Mouse (Mus musculus) left cerebral cortex, adult 11 months (tissue): Measurements from ENCODE around the gene Otud1.

Experiments used
- DNase-seq: peaks from one replicate; pipeline ENCODE4 v3.0.0; 2022; ENCODE audit warnings: low spot score

Otud1 gene

DNA sequence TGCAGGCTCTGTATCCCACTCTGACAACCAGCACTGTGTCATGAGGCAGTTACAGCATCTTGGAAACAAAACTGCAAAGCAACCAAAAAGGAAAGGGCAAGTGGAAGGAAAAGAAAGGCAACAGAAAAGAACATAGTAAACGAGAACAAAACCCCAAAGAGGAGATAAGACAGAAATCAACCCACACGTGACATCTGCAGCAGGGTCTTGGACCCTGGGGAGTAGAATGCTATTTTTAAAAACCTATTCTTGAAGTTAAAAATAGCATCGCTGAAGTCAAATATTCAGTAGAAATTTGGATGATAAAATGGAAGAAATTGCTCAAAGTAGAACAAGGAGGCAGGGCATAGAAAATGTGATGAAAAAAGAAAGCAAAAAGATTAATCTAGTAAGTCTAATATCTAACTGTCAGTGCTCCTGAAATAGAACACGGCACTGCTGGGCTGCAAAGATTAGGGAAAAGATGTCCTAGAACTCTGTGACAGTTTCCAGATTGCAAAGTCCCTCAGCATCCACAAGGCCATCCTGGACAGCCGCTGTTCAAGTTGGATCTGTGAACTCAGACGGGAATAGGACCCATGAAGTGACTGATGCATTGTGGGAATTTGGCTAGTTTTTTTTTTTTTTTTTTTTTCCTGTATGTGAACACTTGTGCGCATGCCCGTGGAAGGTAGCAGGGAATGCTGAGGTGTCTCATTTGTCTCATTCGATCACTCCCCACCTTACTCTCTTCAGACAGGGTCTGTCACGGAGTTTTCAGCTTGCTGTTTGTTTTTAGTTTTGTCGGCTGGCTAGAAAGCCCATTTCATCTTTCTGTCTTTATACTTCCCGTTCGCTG, 13.5 kb downstream of the Otud1 start:
- no peak for DNase-seq

DNA sequence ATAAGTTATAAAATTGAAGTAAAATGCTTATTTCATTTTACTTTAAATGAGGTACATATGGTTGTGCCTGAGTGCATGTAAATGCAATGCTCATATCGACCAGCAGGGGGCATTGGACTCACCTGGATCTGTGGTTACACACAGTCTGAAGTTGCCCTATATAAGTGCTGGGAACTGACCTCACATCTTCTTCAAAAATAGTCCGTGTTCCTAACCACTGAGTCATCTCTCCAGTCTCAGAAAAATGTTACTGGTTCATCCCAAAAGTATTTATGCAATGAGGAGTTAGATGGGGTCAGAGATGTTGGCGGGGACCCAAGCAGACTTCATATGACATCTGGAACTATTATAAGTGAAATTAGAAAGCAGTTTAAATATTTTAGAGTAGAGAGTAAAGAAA, 25.4 kb downstream of the Otud1 start:
- no peak for DNase-seq

DNA sequence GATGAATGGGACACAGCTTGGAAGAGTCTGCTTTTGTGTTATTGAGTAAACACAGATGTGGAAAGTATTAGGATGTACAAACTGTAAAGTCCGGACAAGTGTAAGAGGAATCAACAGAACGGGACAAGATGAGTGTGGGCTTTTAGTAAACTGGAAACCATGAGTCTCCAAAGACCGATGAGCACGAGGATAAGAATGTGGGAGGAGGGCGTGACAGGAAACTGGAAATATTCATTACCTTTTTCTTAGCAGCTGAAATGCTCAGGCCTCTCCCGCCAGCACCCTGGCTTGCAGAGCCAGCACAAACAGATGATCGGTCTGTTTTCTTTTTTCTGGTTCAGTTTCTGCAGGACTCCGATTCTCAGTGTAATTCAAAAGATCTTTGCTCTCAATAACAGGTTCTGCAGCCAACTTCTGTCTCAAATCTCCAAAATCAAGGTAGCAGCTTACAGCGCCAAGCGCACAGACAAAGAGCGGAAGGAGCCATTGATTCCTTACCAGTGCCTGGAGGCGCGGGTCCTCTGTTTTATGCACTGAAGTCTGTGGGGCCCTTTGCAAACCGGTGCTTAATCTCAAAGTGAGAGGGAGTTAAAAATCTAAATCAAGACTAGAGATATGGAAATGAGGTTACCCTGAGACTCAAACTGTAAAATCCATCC, 28.1 kb downstream of the Otud1 start:
- DNase-seq: no peak

DNA sequence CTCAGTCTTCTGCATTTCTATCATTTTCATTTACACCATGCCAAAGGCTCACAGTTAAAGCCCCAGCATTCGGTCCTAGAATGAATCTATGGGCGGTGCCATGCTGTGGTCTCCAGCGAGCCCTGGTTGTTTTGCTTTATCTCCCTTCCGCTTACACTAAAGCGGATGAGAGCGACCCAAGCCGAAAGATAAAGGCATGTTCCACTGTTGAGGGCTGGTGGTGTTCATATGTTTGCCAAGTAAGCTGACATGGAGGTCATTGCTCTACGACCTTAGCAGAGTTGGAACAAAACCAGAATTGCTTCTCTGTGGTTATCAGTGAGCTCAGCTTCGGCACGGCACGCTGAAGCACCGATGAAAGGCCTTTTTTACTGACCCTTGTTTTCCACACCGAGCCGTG, 32.5 kb downstream of the Otud1 start:
- no peak for DNase-seq

DNA sequence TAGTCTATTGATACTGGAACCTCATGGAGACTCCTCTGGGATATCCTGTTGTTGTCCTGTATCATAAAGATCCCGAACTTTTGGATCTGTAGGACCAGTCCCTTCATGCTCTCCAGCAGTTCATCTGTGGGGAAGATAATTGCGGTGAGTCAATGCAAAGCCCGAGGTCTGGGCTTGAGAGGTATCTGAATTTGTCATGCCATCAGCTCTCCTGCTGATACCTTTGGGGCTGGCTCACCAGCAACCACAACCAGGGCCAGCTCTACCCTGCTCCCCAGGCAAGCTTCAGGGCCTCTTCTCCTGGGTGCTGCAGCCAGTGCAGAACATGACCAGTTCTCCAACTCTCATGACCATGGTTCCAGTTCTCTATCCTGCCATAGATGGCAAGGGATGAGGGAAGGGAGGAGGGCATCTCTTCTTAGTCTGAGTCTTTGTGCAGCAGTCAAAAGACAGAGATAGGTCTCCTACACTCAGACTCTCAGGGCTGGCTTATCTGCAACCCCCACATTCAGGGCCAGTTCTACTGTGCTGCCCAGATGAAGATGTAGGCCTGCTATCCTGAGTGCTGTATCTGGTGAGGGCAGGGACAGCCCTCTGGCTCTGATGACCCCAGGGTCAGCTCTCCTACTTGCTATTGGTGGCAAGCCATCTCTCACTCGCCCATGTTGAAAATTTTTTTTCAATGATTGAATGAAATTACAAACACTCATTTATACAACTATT, 42.2 kb downstream of the Otud1 start:
- no peak for DNase-seq

DNA sequence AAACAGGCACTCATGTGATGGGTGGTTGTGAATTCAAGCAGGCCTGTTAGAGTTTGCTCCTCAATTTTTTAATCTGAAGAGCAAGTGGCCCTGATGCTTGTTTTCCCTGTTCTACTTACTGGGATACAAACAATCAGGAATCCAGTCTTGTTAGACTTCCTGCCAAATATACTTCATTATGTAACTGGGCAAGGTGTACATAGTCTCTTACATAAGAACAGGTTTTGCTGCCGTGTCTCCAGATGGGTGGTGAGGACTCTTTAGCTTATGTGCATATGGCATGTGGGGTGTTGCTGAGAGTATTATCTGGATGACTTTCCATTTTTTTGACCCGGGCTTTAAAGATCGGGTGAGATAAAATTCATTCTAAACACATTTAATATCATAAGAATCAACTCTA, 43.8 kb downstream of the Otud1 start:
- no peak for DNase-seq

DNA sequence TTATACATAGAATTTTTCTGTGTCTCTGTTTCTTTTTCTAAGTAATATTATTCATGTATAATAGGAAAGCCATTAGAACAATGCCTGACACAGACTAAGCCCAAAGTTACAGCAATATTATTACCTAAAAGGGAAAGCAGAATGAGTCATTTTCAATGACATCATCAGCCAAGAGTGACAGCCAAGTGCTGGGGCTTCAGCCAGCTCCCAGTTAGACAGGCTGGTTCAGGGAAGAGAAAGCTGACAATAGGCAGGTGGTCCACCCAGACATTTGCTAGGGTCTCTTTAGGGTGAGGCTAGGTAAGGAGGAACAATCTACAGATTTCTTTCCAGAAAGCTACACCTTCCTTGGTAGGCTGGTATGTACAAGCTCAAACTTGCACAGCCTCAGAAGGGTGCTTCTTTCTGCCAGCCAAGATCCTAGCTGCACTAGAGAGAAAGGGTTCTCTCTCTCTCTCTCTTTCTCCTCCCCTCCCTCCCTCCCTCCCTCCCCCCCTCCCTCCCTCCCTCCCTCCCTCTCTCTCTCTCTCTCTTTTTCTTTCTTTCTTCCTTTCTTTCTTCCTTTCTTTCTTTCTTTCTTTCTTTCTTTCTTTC, 45.6 kb downstream of the Otud1 start:
- no peak for DNase-seq

DNA sequence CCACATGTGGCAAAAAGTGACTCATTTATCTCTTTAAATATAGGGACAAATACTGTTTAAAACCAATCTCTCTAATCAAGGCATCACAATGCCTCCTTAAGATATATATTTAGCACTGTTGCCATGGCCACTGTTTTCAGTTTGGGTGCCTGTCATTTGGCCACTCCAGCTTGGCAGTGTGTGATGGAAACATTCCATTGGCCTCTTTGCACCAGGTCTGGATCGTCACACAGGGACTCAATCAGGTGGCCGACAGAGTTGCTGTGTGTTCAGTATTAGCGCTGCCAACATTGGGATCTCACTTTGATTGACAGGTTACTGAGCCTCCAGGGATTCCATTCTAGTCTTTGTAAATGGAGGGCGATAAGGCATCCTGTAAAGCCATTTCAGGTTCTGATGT, 46.1 kb downstream of the Otud1 start:
- DNase-seq: no peak

DNA sequence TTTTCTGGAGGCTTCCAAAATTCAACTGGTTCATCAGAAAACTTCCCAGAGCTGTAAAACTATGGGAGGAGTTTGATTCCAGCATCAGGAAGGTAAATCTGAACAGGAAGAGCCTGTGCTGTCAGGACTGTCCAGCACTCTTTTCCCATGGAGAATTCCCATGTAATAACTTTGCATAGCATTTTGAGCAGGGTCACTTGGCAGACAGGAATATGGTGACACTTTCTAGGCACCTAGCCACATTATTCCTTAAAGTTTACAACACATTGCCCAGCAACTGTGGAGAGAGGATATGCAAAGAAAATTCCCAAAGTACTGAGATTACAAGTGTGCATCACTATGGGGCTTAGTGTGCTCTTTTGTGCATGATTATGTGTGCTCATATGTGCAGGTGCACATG, 46.7 kb downstream of the Otud1 start:
- DNase-seq: no peak

DNA sequence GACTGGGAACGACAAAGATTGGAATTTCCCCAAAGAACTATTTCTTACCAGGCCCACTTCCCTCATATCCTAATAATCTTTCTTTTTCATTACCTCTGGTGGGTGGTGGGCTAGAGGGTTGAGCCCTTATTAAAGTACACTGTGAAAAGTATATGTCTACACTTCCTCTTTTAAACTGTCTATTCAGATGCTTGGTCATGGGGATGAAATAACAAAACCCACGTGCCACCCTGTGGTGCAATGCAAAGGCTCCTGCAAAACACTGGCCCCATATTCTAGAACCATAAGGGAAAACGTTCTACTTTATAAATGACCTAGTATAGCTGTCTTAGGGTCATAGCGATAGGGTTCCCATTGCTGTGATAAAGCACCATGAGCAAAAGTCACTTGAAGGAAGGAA, 49.3 kb downstream of the Otud1 start:
- DNase-seq: no peak
